17 mouse cellular contexts compared by ENCODE assay signal in genomic region chr4:89399277-89399676, GRCm38 (mm10).
"Had no signal": no experiment of that assay in that cellular context is flagged by ENCODE, and none has a peak within 500 bp of the region (broad histone marks: within the 10 kb centered on the region; RNA-seq: fewer than 3 reads in every experiment).

No protein-coding gene starts in this region.

- H3K4me2 ChIP-seq: neural tube, embryonic 12.5 days; neural tube, embryonic 13.5 days; neural tube, embryonic 15.5 days; stomach, embryonic 15.5 days had no signal

- H3K9ac ChIP-seq: neural tube, embryonic 12.5 days; neural tube, embryonic 13.5 days; neural tube, embryonic 15.5 days; stomach, embryonic 15.5 days had no signal

- H3K27ac ChIP-seq: neural tube, embryonic 12.5 days; neural tube, embryonic 13.5 days; neural tube, embryonic 15.5 days; stomach, embryonic 15.5 days; stomach, postnatal 0 days had no signal

- H3K36me3 ChIP-seq: neural tube, embryonic 12.5 days; neural tube, embryonic 13.5 days; neural tube, embryonic 15.5 days; stomach, embryonic 15.5 days had no signal

- H3K9me3 ChIP-seq: neural tube, embryonic 12.5 days; neural tube, embryonic 13.5 days; neural tube, embryonic 15.5 days; stomach, embryonic 15.5 days had no signal

- H3K27me3 ChIP-seq: neural tube, embryonic 12.5 days; neural tube, embryonic 13.5 days; neural tube, embryonic 15.5 days; stomach, embryonic 15.5 days had no signal

- H3K4me3 ChIP-seq: neural tube, embryonic 12.5 days; neural tube, embryonic 13.5 days; neural tube, embryonic 15.5 days; stomach, embryonic 15.5 days had no signal

- H3K4me1 ChIP-seq: neural tube, embryonic 12.5 days; neural tube, embryonic 13.5 days; neural tube, embryonic 15.5 days; stomach, embryonic 15.5 days had no signal

- DNase-seq: retina, postnatal 1 day; right cerebral cortex, adult 18-20 months; right cerebral cortex, postnatal 14 days; right cerebral cortex, postnatal 25 days; right cerebral cortex, postnatal 4 days; spleen, adult 18-20 months; thymus, adult 18-20 months; thymus, adult 2 months; thymus, postnatal 14 days; thymus, postnatal 25 days; thymus, postnatal 36 days; thymus, postnatal 4 days had no signal
